Mouse (Mus musculus) embryonic fibroblast, embryonic 13.5 days (primary cell): ENCODE results near the gene Ran. TPM values are rescaled to one million over a fixed set of nuclear protein-coding genes. Genes with fewer than 3 reads are reported as not detected.

Source experiments
- H3K27ac ChIP-seq: 2 replicates; pipeline ENCODE4 v1.5.1; 2012; ENCODE audit warnings: low read length, control low read depth, inconsistent platforms; ENCODE audit not compliant: insufficient read depth
- H3K4me1 ChIP-seq: 2 replicates; pipeline ENCODE4 v1.6.1; 2011; ENCODE audit warnings: low read length; ENCODE audit not compliant: control insufficient read depth, insufficient read depth
- H3K4me3 ChIP-seq: 2 replicates; pipeline ENCODE4 v1.5.1; 2011; ENCODE audit warnings: mild to moderate bottlenecking, control low read depth, low read length; ENCODE audit not compliant: insufficient read depth
- CTCF ChIP-seq: IDR thresholded peaks from 2 replicates; pipeline ENCODE4 v1.5.1; 2011; ENCODE audit warnings: mild to moderate bottlenecking, control low read depth, low read length, moderate library complexity, borderline replicate concordance; ENCODE audit not compliant: insufficient read depth
- POLR2A ChIP-seq: IDR thresholded peaks from 2 replicates; pipeline ENCODE4 v1.6.1; 2011; ENCODE audit warnings: low read depth, mild to moderate bottlenecking, control low read depth, low read length, moderate library complexity
- polyA plus RNA-seq: library from polyadenylated mRNA; stranded (reverse); fragments of >200 nt; gene quantifications from 2 replicates; pipeline ENCODE4 v1.2.4, GENCODE M21; 2011; ENCODE audit warnings: low read depth; ENCODE audit not compliant: missing spikeins, insufficient read length

Ran gene
- polyA plus RNA-seq, 1 experiment, result 260 TPM

GRCm38 (mm10) chr5:129063792-129064087, 43.9 kb downstream of the Ran start:
- peaks cover 2% of the 10 kb centered on the region; the same call in 1 of the 2 replicates for H3K4me1 ChIP-seq
- no peak overlapping the region for H3K4me3 ChIP-seq
- TF ChIP-seq CTCF, result no peak
- no peak for TF ChIP-seq POLR2A
- H3K27ac ChIP-seq, result no peak overlapping the region

GRCm38 (mm10) chr5:129064186-129064585, 44.3 kb downstream of the Ran start:
- H3K4me1 ChIP-seq, result peaks cover 2% of the 10 kb centered on the region; the same call in 1 of the 2 replicates
- no peak overlapping the region for H3K27ac ChIP-seq
- H3K4me3 ChIP-seq, result no peak overlapping the region
- no peak for TF ChIP-seq POLR2A
- TF ChIP-seq CTCF, result no peak

GRCm38 (mm10) chr5:129065301-129065700, 45.4 kb downstream of the Ran start:
- TF ChIP-seq CTCF, result no peak
- no peak for TF ChIP-seq POLR2A

GRCm38 (mm10) chr5:129065946-129066345, 46.1 kb downstream of the Ran start:
- Histone ChIP-seq H3K4me3 (no peak overlapping the region), H3K4me1 (peaks cover 2% of the 10 kb centered on the region; the same call in 1 of the 2 replicates), H3K27ac (peak overlapping the region; percentile 78)
- TF ChIP-seq CTCF (no peak), POLR2A (no peak)

More at GRCm38 (mm10) chr5:129065301-129065700, 45.4 kb downstream of the Ran start:
- H3K4me1 ChIP-seq, result peaks cover 2% of the 10 kb centered on the region; the same call in 1 of the 2 replicates
- H3K27ac ChIP-seq, result peak overlapping the region; percentile 74
- H3K4me3 ChIP-seq, result no peak overlapping the region

- no peak for TF ChIP-seq POLR2A
- TF ChIP-seq CTCF, result no peak
- peak overlapping the region; percentile 78; the same call in 1 of the 2 replicates for H3K27ac ChIP-seq
- H3K4me3 ChIP-seq, result no peak overlapping the region
- peaks cover 4% of the 10 kb centered on the region; the same call in 1 of the 2 replicates for H3K4me1 ChIP-seq
Observed at GRCm38 (mm10) chr5:129066541-129067230, 46.8 kb downstream of the Ran start.

GRCm38 (mm10) chr5:129067231-129067834, 47.5 kb downstream of the Ran start:
- Histone ChIP-seq H3K4me1 (peaks cover 5% of the 10 kb centered on the region; the same call in 1 of the 2 replicates), H3K4me3 (no peak overlapping the region), H3K27ac (0 out of 2 replicates have a peak overlapping the region, but pooled peaks have one; percentile 4)
- TF ChIP-seq POLR2A (no peak), CTCF (no peak)

- Histone ChIP-seq H3K4me1 (0 out of 2 replicates have a peak, but pooled peaks cover 3% of the 10 kb centered on the region), H3K27ac (peak overlapping the region; percentile 15; the same call in 1 of the 2 replicates), H3K4me3 (no peak overlapping the region)
- TF ChIP-seq POLR2A (no peak), CTCF (no peak)
Observed at GRCm38 (mm10) chr5:129071761-129072280, 52.0 kb downstream of the Ran start.

- Histone ChIP-seq H3K27ac (no peak overlapping the region), H3K4me1 (0 out of 2 replicates have a peak, but pooled peaks cover 3% of the 10 kb centered on the region), H3K4me3 (no peak overlapping the region)
- TF ChIP-seq POLR2A (no peak), CTCF (no peak)
Observed at GRCm38 (mm10) chr5:129073404-129073803, 53.5 kb downstream of the Ran start.

Other genes starting within 250 kb of the Ran start
- gene Rimbp2, start 66.6 kb upstream of the Ran start, polyA plus RNA-seq, result not detected in 2 replicates
- gene Stx2, start 11.5 kb upstream of the Ran start, polyA plus RNA-seq, result 44.1 and 52.4 TPM in 2 replicates
- 1.4 and 2.5 TPM in 2 replicates for gene Adgrd1, start 76.7 kb downstream of the Ran start, polyA plus RNA-seq